Mouse (Mus musculus) inflammation-experienced regulatory T-cells (primary cell): Measurements from ENCODE around the gene Pi4ka. TPM values are rescaled to one million over a fixed set of nuclear protein-coding genes. Genes with fewer than 3 reads are reported as not detected.

ENCODE experiments used
- polyA plus RNA-seq, 2 experiments: library from polyadenylated mRNA; unstranded; fragments of 100-300 nt; shearing (Covaris generic); gene quantifications; one replicate each; pipeline ENCODE4 v1.2.1; 2017

The Pi4ka gene
- 10 to 100 TPM; 61.4 to 67.6 TPM for polyA plus RNA-seq

DNA sequence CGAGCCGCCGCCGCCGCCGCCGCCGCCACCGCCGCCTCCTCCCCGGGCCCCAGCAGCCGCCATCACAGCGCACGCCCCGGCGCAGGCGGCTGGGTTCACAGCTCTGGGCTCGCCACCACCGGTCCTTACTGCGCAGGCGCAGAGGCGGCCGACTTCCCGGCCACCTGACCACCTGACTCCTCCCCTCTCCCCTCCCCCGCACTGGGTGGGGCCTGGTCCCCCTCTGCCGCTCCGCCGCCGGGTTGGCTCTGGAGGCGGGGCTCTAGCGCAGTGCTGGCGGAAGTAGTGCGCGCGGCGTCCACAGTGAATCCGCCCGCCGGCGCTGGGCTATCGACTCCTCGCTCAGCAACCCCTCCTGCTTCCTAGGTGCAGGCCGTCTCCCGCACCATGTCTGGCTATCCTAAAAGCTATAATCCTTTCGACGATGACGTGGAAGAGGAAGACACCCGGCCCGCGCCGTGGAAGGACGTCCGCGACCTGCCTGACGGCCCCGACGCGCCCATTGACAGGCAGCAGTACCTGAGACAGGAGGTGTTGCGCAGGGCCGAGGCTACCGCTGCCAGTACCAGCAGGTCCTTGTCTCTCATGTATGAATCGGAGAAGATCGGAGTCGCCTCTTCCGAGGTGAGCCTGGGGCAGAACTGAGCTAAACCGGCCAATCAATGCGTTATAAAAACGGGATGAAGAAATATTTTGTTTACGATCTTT is at the start of gene Pi4ka, which contains the start of gene Snap29:
TSS of gene Pi4ka (minus strand) at position 579 of the 708 bp plus-strand sequence.
TSS of gene Snap29 (plus strand) at position 251 of the 708 bp plus-strand sequence.

DNA sequence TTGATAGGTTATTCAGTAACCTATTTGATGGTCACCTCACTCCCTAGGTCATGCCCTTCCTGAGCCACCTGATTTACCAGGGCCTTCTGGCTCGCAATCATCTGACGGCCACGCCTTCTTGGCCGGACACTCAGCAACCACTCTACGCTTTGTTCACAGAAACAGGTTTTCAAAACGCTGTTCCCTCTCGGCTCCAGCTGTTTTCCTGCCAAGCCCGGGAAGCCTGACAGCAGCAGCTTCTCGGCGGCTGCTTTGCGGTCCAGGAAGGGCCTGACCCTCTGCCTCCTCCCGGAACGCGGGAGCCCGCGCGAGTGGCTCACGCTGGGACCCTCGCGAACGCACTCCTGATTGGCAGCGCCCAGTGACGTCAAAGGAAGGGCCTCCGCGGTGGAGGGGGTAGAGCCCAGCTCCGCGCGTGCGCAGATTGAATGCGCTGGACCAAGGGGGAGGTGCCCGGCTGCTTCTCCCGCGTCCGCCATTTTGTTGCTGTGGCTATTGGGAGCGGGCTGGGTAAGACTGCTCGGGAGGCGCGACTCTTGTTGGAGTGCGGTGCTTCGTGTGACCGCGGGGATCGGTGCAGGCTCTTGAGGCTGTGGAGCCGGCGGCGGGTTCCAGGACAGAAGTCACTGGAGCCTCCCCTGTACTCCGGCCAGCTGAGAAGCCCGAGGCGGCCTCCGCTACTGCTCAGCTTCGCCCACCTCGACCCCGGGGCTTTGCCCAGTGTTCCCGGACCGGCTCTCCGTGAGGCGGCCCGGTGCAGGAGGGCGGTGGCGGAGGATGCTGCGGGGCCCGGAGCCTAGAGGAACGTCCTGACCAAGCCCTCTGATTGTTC is 45.6 kb upstream of the Pi4ka start, which contains the start of gene Crkl:
TSS of gene Crkl (plus strand) at position 447 of the 832 bp plus-strand sequence.

DNA sequence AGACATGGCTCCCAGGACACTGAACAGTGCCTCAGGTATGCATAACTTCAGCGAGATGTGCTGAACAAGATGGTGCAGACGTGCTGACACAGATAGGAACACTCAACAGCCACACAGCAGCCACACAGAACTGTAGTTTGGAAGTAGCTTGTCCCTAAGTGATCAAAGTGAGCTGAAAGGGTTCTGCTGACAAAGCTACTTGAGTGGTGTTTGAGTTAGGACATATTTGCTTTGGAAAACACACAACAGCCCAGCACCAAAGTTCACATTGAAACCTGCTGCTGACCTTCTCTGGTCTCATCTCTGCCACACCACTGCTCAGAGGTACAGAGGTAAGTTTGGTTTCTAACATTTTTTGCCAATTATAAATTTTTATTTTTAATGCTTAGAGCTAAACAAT is 75.0 kb downstream of the Pi4ka start, which contains the start of gene Serpind1:
TSS of gene Serpind1 (plus strand) at position 256 of the 400 bp plus-strand sequence.

DNA sequence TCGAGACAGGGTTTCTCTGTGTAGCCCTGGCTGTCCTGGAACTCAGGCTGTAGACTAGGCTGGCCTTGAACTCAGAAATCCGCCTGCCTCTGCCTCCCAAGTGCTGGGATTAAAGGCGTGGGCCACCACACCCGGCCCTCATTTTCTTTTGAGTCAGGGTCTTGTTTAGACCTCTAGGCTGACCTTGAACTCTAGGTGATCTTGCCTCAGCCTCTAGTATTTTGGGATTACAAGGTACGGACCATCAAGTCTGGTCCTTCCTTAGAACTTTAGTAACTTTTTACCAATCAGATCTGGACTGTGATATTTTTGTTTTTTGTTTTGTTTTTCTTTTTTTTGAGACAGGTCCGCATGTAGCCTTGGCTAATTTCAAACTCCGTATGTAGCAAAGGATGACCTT is 130.4 kb downstream of the Pi4ka start, which contains the start of gene Tmem191c:
TSS of gene Tmem191c (plus strand) at position 357 of the 400 bp plus-strand sequence.

DNA sequence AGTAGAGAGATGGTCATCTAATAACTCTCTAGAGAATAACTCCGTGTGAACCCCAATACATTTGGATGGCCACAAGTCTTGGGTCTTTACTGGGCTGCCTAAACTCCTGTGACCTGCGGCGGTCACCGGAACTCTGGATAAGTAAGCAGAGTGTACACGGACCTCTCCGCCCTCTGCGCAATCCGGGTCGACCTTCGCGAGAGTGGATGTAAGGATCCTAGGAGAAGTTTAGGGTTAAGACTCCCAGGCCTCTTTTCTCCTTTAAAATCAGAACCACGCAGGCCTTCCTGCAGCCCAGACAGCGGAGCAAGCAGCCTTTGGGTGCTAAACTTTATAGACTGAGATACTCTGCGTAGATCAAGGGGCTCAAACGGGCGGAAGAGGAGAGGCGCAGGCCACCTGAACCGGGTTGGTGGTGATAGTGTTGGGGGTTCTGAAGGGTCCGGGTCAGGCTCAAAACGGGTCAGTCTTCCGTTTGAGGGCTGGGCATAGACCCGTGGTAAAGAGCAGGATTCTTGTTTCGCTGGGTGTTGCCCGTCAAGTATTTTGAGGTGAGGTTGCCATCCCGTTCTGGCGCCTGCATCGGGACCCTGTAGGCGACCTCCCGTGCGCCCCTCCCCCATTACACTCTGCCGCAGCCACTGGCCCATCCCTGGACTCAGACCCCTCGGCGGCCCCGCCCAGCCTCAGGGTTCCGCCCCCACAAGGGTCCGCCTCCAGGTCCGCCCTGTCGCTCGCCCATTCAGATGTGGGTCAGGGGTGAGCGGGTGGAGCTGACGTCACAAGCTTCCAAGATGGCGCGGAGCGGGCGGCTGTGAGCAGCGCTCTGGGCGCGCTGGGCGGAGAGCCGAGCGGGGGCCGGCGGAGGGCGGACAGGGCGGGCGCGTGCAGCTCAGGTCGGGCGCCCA is 173.1 kb downstream of the Pi4ka start, which contains the start of gene Hic2:
TSS of gene Hic2 (plus strand) at position 779 of the 908 bp plus-strand sequence.

Other genes starting within 250 kb of the Pi4ka start
- 100 to 1,000 TPM; 236 to 280 TPM for gene Ube2l3, start 203.7 kb downstream of the Pi4ka start, polyA plus RNA-seq
- gene Rimbp3, start 197.7 kb downstream of the Pi4ka start, polyA plus RNA-seq: not detected
- gene Hic2, start 172.7 kb downstream of the Pi4ka start, polyA plus RNA-seq: 1 to 10 TPM; 1.8 to 2.6 TPM
- gene Tmem191c, start 130.2 kb downstream of the Pi4ka start, polyA plus RNA-seq: 100 to 1,000 TPM; 155 to 170 TPM
- gene Serpind1, start 74.9 kb downstream of the Pi4ka start, polyA plus RNA-seq: under 1 TPM in 1 of 2 experiments, not detected in 1; 0.25 TPM
- gene Snap29, start 328 bp downstream of the Pi4ka start, polyA plus RNA-seq: 10 to 100 TPM; 18.5 to 19.4 TPM
- gene Crkl, start 45.7 kb upstream of the Pi4ka start, polyA plus RNA-seq: 10 to 100 TPM; 80.2 to 80.8 TPM
- under 1 TPM; 0.10 to 0.44 TPM for gene Aifm3, start 83.3 kb upstream of the Pi4ka start, polyA plus RNA-seq
- gene Lztr1, start 102.4 kb upstream of the Pi4ka start, polyA plus RNA-seq: 10 to 100 TPM; 46.5 to 49.9 TPM
- gene Thap7, start 124.8 kb upstream of the Pi4ka start, polyA plus RNA-seq: 10 to 100 TPM; 71.1 to 89.3 TPM
- under 1 TPM; 0.14 to 0.34 TPM for gene Lrrc74b, start 154.9 kb upstream of the Pi4ka start, polyA plus RNA-seq
- under 1 TPM in 1 of 2 experiments, not detected in 1; 0.19 TPM for gene P2rx6, start 155.6 kb upstream of the Pi4ka start, polyA plus RNA-seq
- gene Slc7a4, start 176.9 kb upstream of the Pi4ka start, polyA plus RNA-seq: 1 to 10 TPM in 1 of 2 experiments, under 1 TPM in 1; 0.92 to 2.0 TPM
- 10 to 100 TPM; 18.7 to 20.2 TPM for gene Smpd4, start 213.0 kb upstream of the Pi4ka start, polyA plus RNA-seq
- gene Ccdc74a, start 240.2 kb upstream of the Pi4ka start, polyA plus RNA-seq: 1 to 10 TPM in 1 of 2 experiments, not detected in 1; 2.1 TPM